Mouse (Mus musculus): ENCODE data around the gene Ranbp3. TPM values are rescaled to one million over a fixed set of nuclear protein-coding genes. Genes with fewer than 3 reads are reported as not detected.
A peak's percentile ranks its signal among the peaks of the same experiment; 100 is the strongest.

Ranbp3 gene
- total and polyA plus RNA-seq, 3 experiments: 54.7 to 142 (median 70.5) TPM

DNA sequence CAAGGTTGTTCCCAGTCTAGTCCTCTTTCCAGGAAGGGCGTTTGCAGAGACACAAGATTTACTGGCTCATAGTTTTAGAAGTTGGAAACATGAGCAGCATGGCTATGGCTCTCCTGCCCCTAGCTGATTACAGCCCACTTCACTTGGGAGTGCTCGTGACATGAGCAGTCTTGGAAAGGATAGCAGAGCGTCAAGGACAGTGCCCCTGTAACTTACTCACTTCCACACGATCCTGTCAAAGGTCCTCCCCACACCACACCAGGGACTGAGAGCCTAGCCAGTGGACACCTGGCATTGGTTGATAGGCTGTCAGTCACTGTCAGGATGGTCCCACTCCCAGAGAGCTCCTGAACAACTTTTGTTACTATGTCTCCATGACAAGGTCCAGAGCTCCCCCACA lies 29.9 kb downstream of the Ranbp3 start:
- Histone ChIP-seq H3K4me3 (ENCODE audit: low read depth, low read length) (no peak overlapping the region), H3K27me3 (ENCODE audit: insufficient read depth, low read length) (no peaks in the 10 kb centered on the region; the same call in 1 of the 2 replicates), H3K4me1 (ENCODE audit: insufficient read depth, low read depth, low read length) (peaks cover 22% of the 10 kb centered on the region), H3K9me3 (replicated peaks) (no peaks in the 10 kb centered on the region), H3K36me3 (replicated peaks) (peaks cover 98% of the 10 kb centered on the region)
- ATAC-seq (ENCODE audit: extremely low read depth, insufficient number of reproducible peaks, low FRiP score, poor library complexity, severe bottlenecking) (no peak), DNase-seq (ENCODE audit: low spot score) (no peak)
- TF ChIP-seq CTCF (IDR thresholded peaks at IDR 0.05; ENCODE audit: low read depth, low read length) (no peak), GATA2 (IDR thresholded peaks at IDR 0.05; ENCODE audit: borderline replicate concordance, low read depth, low read length) (no peak), GATA1 (IDR thresholded peaks at IDR 0.05; ENCODE audit: borderline replicate concordance, low read length) (no peak), TAL1 (conservative IDR thresholded peaks at IDR 0.05; ENCODE audit: low read depth, low read length) (no peak), POLR2AphosphoS5 (IDR thresholded peaks at IDR 0.05; ENCODE audit: insufficient replicate concordance, low read depth, low read length) (no peak)

DNA sequence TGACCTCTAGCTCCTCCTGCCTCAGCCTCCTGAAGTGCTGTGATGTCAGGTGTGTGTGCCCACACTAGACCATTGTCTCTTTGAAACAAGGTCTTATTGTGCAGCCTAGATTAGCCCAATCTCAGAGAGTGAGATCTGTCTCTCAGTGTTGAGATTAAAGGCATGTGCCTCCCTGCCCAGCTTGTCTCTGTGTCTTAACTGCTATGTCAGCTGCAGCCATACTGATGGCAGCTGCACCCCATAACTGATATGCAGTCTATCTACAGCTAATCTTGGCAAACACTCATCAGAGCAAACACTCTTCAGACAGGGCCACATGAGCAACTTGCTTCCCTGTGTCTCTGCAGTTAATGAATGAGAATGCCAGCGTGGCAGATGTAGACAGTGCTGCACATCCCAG lies 33.4 kb downstream of the Ranbp3 start:
- ATAC-seq (ENCODE audit: extremely low read depth, insufficient number of reproducible peaks, low FRiP score, poor library complexity, severe bottlenecking) (peak; percentile 42; the same call in 1 of the 2 replicates), DNase-seq (ENCODE audit: low spot score) (no peak)
- peaks cover 48% of the 10 kb centered on the region for H3K4me1 ChIP-seq (ENCODE audit: insufficient read depth, low read depth, low read length)
- peaks cover 98% of the 10 kb centered on the region for H3K36me3 ChIP-seq (replicated peaks)
- no peak for TF ChIP-seq GATA1 (IDR thresholded peaks at IDR 0.05; ENCODE audit: borderline replicate concordance, low read length)
- TF ChIP-seq POLR2AphosphoS5 (IDR thresholded peaks at IDR 0.05; ENCODE audit: insufficient replicate concordance, low read depth, low read length): no peak
- TF ChIP-seq GATA2 (IDR thresholded peaks at IDR 0.05; ENCODE audit: borderline replicate concordance, low read depth, low read length): no peak
- 0 out of 2 replicates have a peak, but pooled peaks have one; percentile 16 for TF ChIP-seq TAL1 (conservative IDR thresholded peaks at IDR 0.05; ENCODE audit: low read depth, low read length)
- no peak for TF ChIP-seq CTCF (IDR thresholded peaks at IDR 0.05; ENCODE audit: low read depth, low read length)
- H3K9me3 ChIP-seq (replicated peaks): no peaks in the 10 kb centered on the region
- H3K4me3 ChIP-seq (ENCODE audit: low read depth, low read length): no peak overlapping the region
- no peaks in the 10 kb centered on the region; the same call in 1 of the 2 replicates for H3K27me3 ChIP-seq (ENCODE audit: insufficient read depth, low read length)

GRCm38 (mm10) chr17:56708692-56709091 lies 35.6 kb downstream of the Ranbp3 start:
- Histone ChIP-seq H3K4me3 (ENCODE audit: low read depth, low read length) (no peak overlapping the region), H3K4me1 (ENCODE audit: insufficient read depth, low read depth, low read length) (peaks cover 65% of the 10 kb centered on the region), H3K9me3 (replicated peaks) (no peaks in the 10 kb centered on the region), H3K36me3 (replicated peaks) (peaks cover 100% of the 10 kb centered on the region), H3K27me3 (ENCODE audit: insufficient read depth, low read length) (no peaks in the 10 kb centered on the region; the same call in 1 of the 2 replicates)
- DNase-seq (ENCODE audit: low spot score): no peak
- TF ChIP-seq GATA2 (IDR thresholded peaks at IDR 0.05; ENCODE audit: borderline replicate concordance, low read depth, low read length): no peak
- TF ChIP-seq CTCF (IDR thresholded peaks at IDR 0.05; ENCODE audit: low read depth, low read length): no peak
- TF ChIP-seq POLR2AphosphoS5 (IDR thresholded peaks at IDR 0.05; ENCODE audit: insufficient replicate concordance, low read depth, low read length): no peak
- TF ChIP-seq TAL1 (conservative IDR thresholded peaks at IDR 0.05; ENCODE audit: low read depth, low read length): no peak
- TF ChIP-seq GATA1 (IDR thresholded peaks at IDR 0.05; ENCODE audit: borderline replicate concordance, low read length): no peak
- ATAC-seq (ENCODE audit: extremely low read depth, insufficient number of reproducible peaks, low FRiP score, poor library complexity, severe bottlenecking): no peak

- no peaks in the 10 kb centered on the region for H3K9me3 ChIP-seq (replicated peaks)
- no peak for TF ChIP-seq TAL1 (conservative IDR thresholded peaks at IDR 0.05; ENCODE audit: low read depth, low read length)
- TF ChIP-seq POLR2AphosphoS5 (IDR thresholded peaks at IDR 0.05; ENCODE audit: insufficient replicate concordance, low read depth, low read length): no peak
- no peak for TF ChIP-seq CTCF (IDR thresholded peaks at IDR 0.05; ENCODE audit: low read depth, low read length)
- TF ChIP-seq GATA2 (IDR thresholded peaks at IDR 0.05; ENCODE audit: borderline replicate concordance, low read depth, low read length): no peak
- TF ChIP-seq GATA1 (IDR thresholded peaks at IDR 0.05; ENCODE audit: borderline replicate concordance, low read length): no peak
- H3K4me1 ChIP-seq (ENCODE audit: insufficient read depth, low read depth, low read length): peaks cover 65% of the 10 kb centered on the region
- ATAC-seq (ENCODE audit: extremely low read depth, insufficient number of reproducible peaks, low FRiP score, poor library complexity, severe bottlenecking): no peak
- no peak overlapping the region for H3K4me3 ChIP-seq (ENCODE audit: low read depth, low read length)
- DNase-seq (ENCODE audit: low spot score): no peak
- no peaks in the 10 kb centered on the region; the same call in 1 of the 2 replicates for H3K27me3 ChIP-seq (ENCODE audit: insufficient read depth, low read length)
- H3K36me3 ChIP-seq (replicated peaks): peaks cover 100% of the 10 kb centered on the region
Measured at GRCm38 (mm10) chr17:56709708-56710107, 36.6 kb downstream of the Ranbp3 start.

DNA sequence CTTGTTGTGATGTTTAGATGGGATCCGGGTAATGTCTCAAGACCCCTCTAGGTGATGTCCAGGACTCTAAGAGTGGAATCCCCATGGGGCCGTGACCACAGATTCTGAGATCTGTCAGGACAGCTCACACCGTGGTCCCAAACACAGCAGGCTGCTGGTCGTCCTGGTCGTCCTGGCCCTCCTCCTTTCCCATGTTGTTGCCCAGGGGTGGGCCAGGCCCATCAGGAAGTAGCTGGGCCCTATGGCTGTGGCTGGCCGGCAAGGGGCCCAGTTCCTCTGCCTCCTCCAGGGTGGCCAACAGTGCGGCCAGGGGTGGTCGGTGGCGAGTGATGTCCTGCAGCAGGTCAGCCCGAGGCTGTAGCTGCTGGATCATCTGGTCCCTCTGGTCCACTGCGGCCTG lies 42.3 kb downstream of the Ranbp3 start:
- Histone ChIP-seq H3K27me3 (ENCODE audit: insufficient read depth, low read length) (no peaks in the 10 kb centered on the region), H3K36me3 (replicated peaks) (peaks cover 70% of the 10 kb centered on the region), H3K9me3 (replicated peaks) (no peaks in the 10 kb centered on the region), H3K4me1 (ENCODE audit: insufficient read depth, low read depth, low read length) (peaks cover 62% of the 10 kb centered on the region), H3K4me3 (ENCODE audit: low read depth, low read length) (peak overlapping the region; percentile 86; the same call in 1 of the 2 replicates)
- TF ChIP-seq GATA1 (IDR thresholded peaks at IDR 0.05; ENCODE audit: borderline replicate concordance, low read length) (no peak), CTCF (IDR thresholded peaks at IDR 0.05; ENCODE audit: low read depth, low read length) (no peak), POLR2AphosphoS5 (IDR thresholded peaks at IDR 0.05; ENCODE audit: insufficient replicate concordance, low read depth, low read length) (no peak), GATA2 (IDR thresholded peaks at IDR 0.05; ENCODE audit: borderline replicate concordance, low read depth, low read length) (no peak), TAL1 (conservative IDR thresholded peaks at IDR 0.05; ENCODE audit: low read depth, low read length) (no peak)
- no peak for DNase-seq (ENCODE audit: low spot score)
- no peak for ATAC-seq (ENCODE audit: extremely low read depth, insufficient number of reproducible peaks, low FRiP score, poor library complexity, severe bottlenecking)

- Histone ChIP-seq H3K36me3 (replicated peaks) (peaks cover 70% of the 10 kb centered on the region), H3K4me1 (ENCODE audit: insufficient read depth, low read depth, low read length) (peaks cover 63% of the 10 kb centered on the region)
- TF ChIP-seq TAL1 (conservative IDR thresholded peaks at IDR 0.05; ENCODE audit: low read depth, low read length): no peak
- no peak for TF ChIP-seq POLR2AphosphoS5 (IDR thresholded peaks at IDR 0.05; ENCODE audit: insufficient replicate concordance, low read depth, low read length)
- TF ChIP-seq GATA1 (IDR thresholded peaks at IDR 0.05; ENCODE audit: borderline replicate concordance, low read length): no peak
- no peak for TF ChIP-seq GATA2 (IDR thresholded peaks at IDR 0.05; ENCODE audit: borderline replicate concordance, low read depth, low read length)
- no peak for TF ChIP-seq CTCF (IDR thresholded peaks at IDR 0.05; ENCODE audit: low read depth, low read length)
Measured at GRCm38 (mm10) chr17:56715914-56716654, 43.0 kb downstream of the Ranbp3 start.

More at GRCm38 (mm10) chr17:56715914-56716654, 43.0 kb downstream of the Ranbp3 start:
- H3K27me3 ChIP-seq (ENCODE audit: insufficient read depth, low read length): no peaks in the 10 kb centered on the region
- H3K4me3 ChIP-seq (ENCODE audit: low read depth, low read length): peak overlapping the region; percentile 86
- no peaks in the 10 kb centered on the region for H3K9me3 ChIP-seq (replicated peaks)
- no peak for ATAC-seq (ENCODE audit: extremely low read depth, insufficient number of reproducible peaks, low FRiP score, poor library complexity, severe bottlenecking)
- DNase-seq (ENCODE audit: low spot score): no peak

All from G1E (cell line).